Mouse (Mus musculus) hindbrain, embryonic 14.5 days (tissue): Measurements from ENCODE around the gene Arnt2. TPM values are rescaled to one million over a fixed set of nuclear protein-coding genes. Genes with fewer than 3 reads are reported as not detected.
A peak's percentile ranks its signal among the peaks of the same experiment; 100 is the strongest.

Experiments
- ATAC-seq: fragments of 200-750 bp; cut with Nextera tagmentation; 2 replicates; pipeline ENCODE4 v1.8.0; 2017; ENCODE audit warnings: moderate number of reproducible peaks, mild to moderate bottlenecking, moderate TSS enrichment, moderate library complexity; ENCODE audit not compliant: low FRiP score
- DNase-seq: peaks from one replicate; pipeline ENCODE4 v3.0.0-alpha.2; 2015; ENCODE audit warnings: low spot score
- H3K27ac ChIP-seq: fragments of 300-500 bp; sonication (generic); 2 replicates; pipeline ENCODE4 v1.5.1; 2014; ENCODE audit warnings: mild to moderate bottlenecking, moderate library complexity
- H3K27me3 ChIP-seq: fragments of 300-500 bp; sonication (generic); 2 replicates; pipeline ENCODE4 v1.6.1; 2014; ENCODE audit warnings: mild to moderate bottlenecking, low read length, mixed read lengths; ENCODE audit not compliant: control insufficient read depth, insufficient read depth
- H3K36me3 ChIP-seq: fragments of 300-500 bp; sonication (generic); replicated peaks from 2 replicates; pipeline ENCODE4 v1.6.1; 2014; ENCODE audit not compliant: control insufficient read depth, insufficient read depth
- H3K4me1 ChIP-seq: fragments of 300-500 bp; sonication (generic); replicated peaks from 2 replicates; pipeline ENCODE4 v1.6.1; 2014; ENCODE audit warnings: antibody characterized with exemption, low read length, mixed read lengths; ENCODE audit not compliant: control insufficient read depth, insufficient read depth
- H3K4me2 ChIP-seq: fragments of 300-500 bp; sonication (generic); replicated peaks from 2 replicates; pipeline ENCODE4 v1.6.1; 2014; ENCODE audit warnings: mild to moderate bottlenecking, moderate library complexity
- H3K4me3 ChIP-seq: fragments of 300-500 bp; sonication (generic); replicated peaks from 2 replicates; pipeline ENCODE4 v1.5.1; 2014; ENCODE audit warnings: mild to moderate bottlenecking, low read length
- H3K9ac ChIP-seq: fragments of 300-500 bp; sonication (generic); 2 replicates; pipeline ENCODE4 v1.6.1; 2014
- H3K9me3 ChIP-seq: fragments of 300-500 bp; sonication (generic); 2 replicates; pipeline ENCODE4 v1.6.1; 2016; ENCODE audit warnings: low read length; ENCODE audit not compliant: control insufficient read depth
- WGBS: fragments of 180-500 bp; shearing (Covaris S2); extraction: QIAGEN DNeasy Blood & Tissue Kit; methylation state at CpG from one replicate; pipeline ENCODE4 v1.1.7; 2014; 5-methylcytosine and 5-hydroxymethylcytosine counted together
- polyA plus RNA-seq: library from polyadenylated mRNA; unstranded; fragments of >200 nt; fragmentation: Nextera tagmentation; extraction: Ambion mirVana; gene quantifications from 2 replicates; pipeline ENCODE4 v1.2.1, GENCODE M21; 2014

Gene Arnt2
- polyA plus RNA-seq, 1 experiment from 2014 or later, result 67.4 TPM

DNA sequence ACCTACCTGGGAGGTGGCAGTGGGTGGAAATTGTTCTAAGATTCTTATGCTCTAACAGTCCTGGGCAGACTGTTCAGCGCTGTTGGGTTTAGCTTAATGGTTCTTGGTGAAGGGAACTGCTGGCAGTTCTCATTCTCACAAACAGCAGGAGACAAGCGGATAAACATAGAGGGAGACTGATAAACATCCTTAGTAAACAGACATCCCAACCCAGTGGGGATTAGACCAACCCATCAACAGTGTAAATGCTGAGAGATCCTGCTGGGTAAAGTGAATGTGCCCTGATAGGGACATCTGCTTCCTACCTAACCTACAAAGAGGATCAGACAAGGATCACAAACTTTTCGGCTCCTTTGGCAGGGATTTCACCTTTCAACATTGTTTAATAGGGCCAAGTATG is 155.7 kb downstream of the Arnt2 start:
- H3K4me1 ChIP-seq, result no peaks in the 10 kb centered on the region
- no peak overlapping the region for H3K9ac ChIP-seq
- no peak overlapping the region for H3K4me3 ChIP-seq
- H3K27ac ChIP-seq, result no peak overlapping the region
- H3K4me2 ChIP-seq, result no peak overlapping the region
- no peaks in the 10 kb centered on the region for H3K9me3 ChIP-seq
- ATAC-seq (no peak), DNase-seq (no peak)
- H3K27me3 ChIP-seq, result no peaks in the 10 kb centered on the region
- peaks cover 78% of the 10 kb centered on the region for H3K36me3 ChIP-seq
- 63% methylated on average over 3 of the region's 3 CpGs for WGBS

DNA sequence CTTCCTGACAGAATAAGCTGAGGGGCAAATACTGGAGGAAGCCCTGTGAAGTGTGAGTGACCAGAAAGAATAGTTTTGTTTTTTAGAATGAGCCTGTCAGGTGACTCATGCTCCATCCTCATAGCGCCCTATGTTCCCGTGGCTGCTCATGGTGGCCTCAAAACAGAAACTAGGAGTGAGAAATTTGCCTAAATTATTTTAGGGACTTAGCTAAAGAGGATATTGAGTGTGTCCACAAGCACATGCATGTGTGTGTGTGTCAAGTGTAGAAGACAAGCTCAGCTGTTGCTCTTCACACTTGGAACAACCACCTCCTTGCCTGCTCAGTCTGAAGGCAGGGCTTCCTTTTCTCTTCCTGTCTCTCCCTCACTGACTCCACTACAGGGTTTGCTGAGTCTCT is 158.3 kb downstream of the Arnt2 start:
- DNase-seq (no peak), ATAC-seq (no peak)
- no peak overlapping the region for H3K9ac ChIP-seq
- WGBS, result 95% methylated on average over 2 of the region's 2 CpGs
- no peak overlapping the region for H3K27ac ChIP-seq
- H3K36me3 ChIP-seq, result peaks cover 71% of the 10 kb centered on the region
- no peaks in the 10 kb centered on the region for H3K4me1 ChIP-seq
- no peak overlapping the region for H3K4me2 ChIP-seq
- no peaks in the 10 kb centered on the region for H3K27me3 ChIP-seq
- H3K9me3 ChIP-seq, result no peaks in the 10 kb centered on the region
- H3K4me3 ChIP-seq, result no peak overlapping the region

DNA sequence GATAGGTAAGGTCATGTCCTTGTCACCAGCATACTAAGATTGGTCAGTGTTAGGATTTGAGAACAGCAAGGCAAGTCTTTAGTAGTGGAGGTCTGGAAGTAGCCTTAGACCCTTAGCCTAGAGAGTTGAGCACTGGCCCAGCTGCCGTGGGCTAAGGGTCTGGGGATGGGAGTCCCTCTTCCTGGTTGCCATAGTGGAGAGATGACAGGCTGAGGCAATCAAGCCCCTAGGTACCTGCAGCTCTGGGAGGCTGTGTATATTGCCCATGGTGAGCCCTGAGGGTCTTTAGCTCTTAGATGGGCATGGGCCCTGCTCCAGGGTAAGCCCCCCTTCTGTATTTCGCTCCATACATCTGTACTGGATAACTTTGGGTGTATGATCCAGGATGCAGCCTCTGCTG is 159.2 kb downstream of the Arnt2 start:
- H3K9ac ChIP-seq, result no peak overlapping the region
- H3K36me3 ChIP-seq, result peaks cover 66% of the 10 kb centered on the region
- no peaks in the 10 kb centered on the region for H3K4me1 ChIP-seq
- no peak for ATAC-seq
- no peak for DNase-seq
- 98% methylated on average over 2 of the region's 2 CpGs for WGBS
- H3K4me2 ChIP-seq, result no peak overlapping the region
- no peaks in the 10 kb centered on the region for H3K9me3 ChIP-seq
- H3K27me3 ChIP-seq, result no peaks in the 10 kb centered on the region
- H3K27ac ChIP-seq, result no peak overlapping the region
- H3K4me3 ChIP-seq, result no peak overlapping the region

DNA sequence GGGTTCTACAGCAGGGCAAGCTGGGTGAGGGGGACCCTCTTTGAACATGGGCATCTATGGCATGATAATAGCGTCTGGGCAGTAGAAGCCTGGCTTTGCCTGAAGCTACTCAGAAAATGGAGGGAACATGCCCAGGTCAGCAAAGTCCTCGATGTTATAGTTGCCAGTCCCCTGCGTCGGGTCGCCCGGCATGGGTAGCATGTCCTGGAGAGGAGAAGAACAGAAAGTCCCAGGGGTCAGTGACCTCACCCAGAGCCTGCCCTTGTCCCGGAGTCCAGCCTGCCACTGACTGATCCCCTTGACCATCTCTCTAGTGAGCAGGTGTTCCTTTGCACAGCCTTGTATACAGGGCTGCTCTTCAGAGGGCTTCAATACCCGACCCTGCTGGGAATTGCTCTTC is 160.0 kb downstream of the Arnt2 start:
- no peak overlapping the region for H3K9ac ChIP-seq
- 87% methylated on average over 8 of the region's 8 CpGs for WGBS
- H3K27ac ChIP-seq, result no peak overlapping the region
- H3K4me2 ChIP-seq, result no peak overlapping the region
- peaks cover 59% of the 10 kb centered on the region for H3K36me3 ChIP-seq
- H3K4me3 ChIP-seq, result no peak overlapping the region
- H3K27me3 ChIP-seq, result no peaks in the 10 kb centered on the region
- no peaks in the 10 kb centered on the region for H3K9me3 ChIP-seq
- no peak for DNase-seq
- no peak for ATAC-seq
- H3K4me1 ChIP-seq, result no peaks in the 10 kb centered on the region

DNA sequence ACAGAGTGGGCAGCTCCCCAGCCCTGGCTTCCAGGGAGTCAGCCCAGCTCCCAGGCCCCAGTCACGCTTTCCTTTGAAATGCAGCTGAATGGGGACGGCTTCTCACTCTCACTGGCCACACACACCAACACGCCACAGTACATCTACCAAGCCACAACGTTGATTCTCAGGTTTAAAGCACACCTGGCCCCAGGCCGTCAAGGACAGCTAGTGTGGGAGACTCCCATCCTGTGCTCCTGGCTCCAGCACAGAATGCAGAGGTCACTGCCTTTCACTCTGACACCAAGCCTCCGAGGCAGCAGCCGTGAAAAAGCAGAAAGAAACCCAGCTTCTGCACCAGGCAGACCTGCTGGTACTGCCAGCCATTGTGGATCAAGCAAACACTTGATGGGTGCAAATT is 160.6 kb downstream of the Arnt2 start:
- no peak overlapping the region for H3K9ac ChIP-seq
- H3K27me3 ChIP-seq, result no peaks in the 10 kb centered on the region
- no peaks in the 10 kb centered on the region for H3K9me3 ChIP-seq
- no peak overlapping the region for H3K4me2 ChIP-seq
- no peak overlapping the region for H3K27ac ChIP-seq
- DNase-seq (no peak), ATAC-seq (no peak)
- H3K4me3 ChIP-seq, result no peak overlapping the region
- H3K4me1 ChIP-seq, result no peaks in the 10 kb centered on the region
- 63% methylated on average over 7 of the region's 7 CpGs for WGBS
- peaks cover 53% of the 10 kb centered on the region for H3K36me3 ChIP-seq

DNA sequence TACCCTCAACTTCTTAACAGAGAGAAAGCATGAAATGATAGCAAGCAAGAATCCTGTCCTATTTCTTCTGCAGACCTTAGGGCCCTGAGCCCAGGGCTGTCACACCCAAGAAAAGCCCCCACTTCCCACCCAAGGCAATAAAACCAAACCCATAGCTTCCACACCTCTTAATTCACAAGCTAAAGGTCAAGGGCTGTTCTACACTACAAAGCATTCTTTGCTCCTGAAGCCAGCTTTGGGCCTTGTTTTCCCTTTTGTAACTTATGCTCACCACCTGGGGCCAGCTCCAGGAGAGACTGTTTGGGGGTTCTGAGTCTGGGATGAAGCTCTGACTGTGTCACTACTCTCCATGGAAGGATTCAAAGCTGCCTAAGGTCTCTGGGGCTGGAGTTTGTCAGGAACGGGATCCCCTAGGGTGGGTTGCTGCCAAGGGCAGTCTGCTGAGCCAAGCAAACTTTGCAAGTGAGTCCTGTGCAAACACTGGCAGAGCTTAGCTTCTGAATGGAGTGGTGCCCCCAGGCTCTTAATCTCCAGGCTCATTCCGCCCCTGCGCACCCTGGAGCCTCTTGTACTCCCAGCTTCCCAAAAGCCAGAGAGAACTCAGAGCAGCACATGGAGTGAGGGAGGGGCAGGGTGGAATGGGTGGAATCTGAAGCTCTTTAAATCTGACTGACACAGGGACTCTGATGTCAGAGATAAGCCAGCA is 161.9 kb downstream of the Arnt2 start:
- DNase-seq (no peak), ATAC-seq (peak; percentile 61; the same call in 1 of the 2 replicates)
- Histone ChIP-seq H3K4me2 (no peak overlapping the region), H3K4me3 (no peak overlapping the region), H3K9me3 (no peaks in the 10 kb centered on the region), H3K27ac (no peak overlapping the region), H3K4me1 (no peaks in the 10 kb centered on the region), H3K27me3 (no peaks in the 10 kb centered on the region), H3K36me3 (peaks cover 46% of the 10 kb centered on the region), H3K9ac (no peak overlapping the region)
- WGBS, result 56% methylated on average over 3 of the region's 3 CpGs

DNA sequence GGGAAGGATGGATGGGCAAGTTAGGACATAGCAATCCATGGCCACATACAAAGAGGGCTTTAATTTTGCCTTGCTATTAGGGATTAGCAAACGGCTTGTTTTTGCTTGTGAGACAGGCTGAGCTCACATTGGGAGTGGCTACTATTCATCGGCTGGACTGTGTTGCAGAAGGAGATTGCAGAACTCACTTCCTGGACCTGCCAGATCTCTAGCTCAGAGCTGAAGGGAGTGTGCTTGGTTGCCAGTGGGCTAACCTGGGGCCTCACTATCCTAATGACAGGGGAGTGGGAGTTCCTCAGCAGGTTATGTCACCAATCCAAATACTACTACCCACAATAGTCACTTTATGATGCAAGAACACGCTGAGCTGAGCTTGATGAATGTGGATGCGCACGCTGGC is 163.1 kb downstream of the Arnt2 start:
- H3K27ac ChIP-seq, result no peak overlapping the region
- H3K9ac ChIP-seq, result no peak overlapping the region
- no peaks in the 10 kb centered on the region for H3K9me3 ChIP-seq
- peaks cover 34% of the 10 kb centered on the region for H3K36me3 ChIP-seq
- 89% methylated on average over 5 of the region's 5 CpGs for WGBS
- no peak overlapping the region for H3K4me2 ChIP-seq
- DNase-seq (no peak), ATAC-seq (no peak)
- H3K4me1 ChIP-seq, result no peaks in the 10 kb centered on the region
- no peak overlapping the region for H3K4me3 ChIP-seq
- H3K27me3 ChIP-seq, result no peaks in the 10 kb centered on the region

DNA sequence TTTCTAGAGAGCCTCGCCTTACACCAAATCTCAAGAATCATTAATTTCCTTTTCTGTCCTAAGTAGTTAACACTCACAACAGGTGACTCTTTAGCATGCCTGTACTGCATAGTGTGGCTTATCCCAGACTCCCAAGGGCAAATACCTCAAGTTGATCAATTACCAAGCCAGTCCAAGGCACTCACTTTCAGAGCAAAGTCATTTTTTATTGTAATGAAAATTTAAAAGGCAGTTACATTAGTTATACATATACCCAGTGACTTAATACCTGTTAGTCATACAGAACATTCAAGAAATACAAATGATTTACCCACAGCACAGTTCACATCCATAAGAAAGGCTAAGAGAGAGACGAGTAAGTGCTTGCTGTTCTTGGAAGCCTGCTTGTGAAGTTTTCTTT is 163.9 kb downstream of the Arnt2 start:
- DNase-seq (no peak), ATAC-seq (no peak)
- Histone ChIP-seq H3K36me3 (peaks cover 26% of the 10 kb centered on the region), H3K27me3 (no peaks in the 10 kb centered on the region), H3K9ac (no peak overlapping the region), H3K4me3 (no peak overlapping the region), H3K4me1 (no peaks in the 10 kb centered on the region), H3K9me3 (no peaks in the 10 kb centered on the region), H3K4me2 (no peak overlapping the region), H3K27ac (no peak overlapping the region)
- 83% methylated on average over 2 of the region's 2 CpGs for WGBS

DNA sequence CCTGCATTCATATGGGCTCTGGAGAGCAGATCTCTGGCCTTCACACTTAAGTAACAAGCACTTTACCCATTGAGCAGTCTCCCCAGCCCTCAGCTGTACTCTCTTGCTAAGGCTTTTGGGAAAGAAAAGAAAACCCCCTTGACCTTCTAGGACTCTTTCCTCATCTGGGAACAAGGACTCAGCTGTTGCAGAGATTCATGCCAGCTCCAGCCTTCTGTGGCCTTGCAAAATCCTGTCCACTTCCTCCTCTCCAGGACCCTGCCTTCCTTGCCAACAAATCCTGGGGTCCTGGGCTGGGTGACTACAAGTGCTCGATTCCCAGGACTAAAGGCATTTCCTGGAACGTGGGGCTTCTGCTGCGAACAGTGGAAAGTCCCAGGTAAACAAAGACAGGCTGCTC is 169.6 kb downstream of the Arnt2 start:
- no peaks in the 10 kb centered on the region for H3K4me1 ChIP-seq
- H3K36me3 ChIP-seq, result no peaks in the 10 kb centered on the region
- no peaks in the 10 kb centered on the region for H3K9me3 ChIP-seq
- DNase-seq (no peak), ATAC-seq (no peak)
- no peak overlapping the region for H3K27ac ChIP-seq
- no peak overlapping the region for H3K4me2 ChIP-seq
- H3K4me3 ChIP-seq, result no peak overlapping the region
- H3K27me3 ChIP-seq, result no peaks in the 10 kb centered on the region
- H3K9ac ChIP-seq, result no peak overlapping the region
- WGBS, result 79% methylated on average over 3 of the region's 3 CpGs

DNA sequence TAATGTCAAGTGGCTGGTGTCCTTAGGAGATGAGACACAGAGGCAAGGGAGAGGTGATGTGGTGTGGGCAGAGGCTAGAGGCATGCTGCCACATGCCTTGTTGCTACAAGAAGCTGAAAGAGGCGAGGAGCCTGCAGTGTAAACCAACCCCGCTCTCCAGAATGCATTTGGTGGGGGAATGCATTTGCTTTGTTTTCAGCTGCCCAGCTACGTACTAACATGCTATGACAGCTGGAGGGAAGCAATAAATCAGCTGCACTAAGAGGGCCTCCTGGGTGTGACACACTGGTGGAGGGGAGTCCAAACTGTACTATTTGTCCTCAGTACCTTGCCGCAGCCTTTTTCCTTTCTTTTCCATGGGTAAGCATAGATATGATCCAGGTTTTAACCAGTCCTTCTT is 172.3 kb downstream of the Arnt2 start:
- Histone ChIP-seq H3K27me3 (no peaks in the 10 kb centered on the region), H3K4me2 (no peak overlapping the region), H3K27ac (no peak overlapping the region), H3K9ac (no peak overlapping the region), H3K36me3 (no peaks in the 10 kb centered on the region), H3K9me3 (no peaks in the 10 kb centered on the region), H3K4me3 (no peak overlapping the region), H3K4me1 (no peaks in the 10 kb centered on the region)
- 58% methylated on average over 4 of the region's 4 CpGs for whole genome bisulfite sequencing
- no peak for DNase-seq
- ATAC-seq, result no peak
